Mouse (Mus musculus): ENCODE results near the gene Fhad1. TPM values are rescaled to one million over a fixed set of nuclear protein-coding genes. Genes with fewer than 3 reads are reported as not detected.
"Not testable (repeated sequence)": the region's sequence is repeated elsewhere in the genome, so short reads cannot be mapped to it uniquely, and the experiment has no call there.

Gene Fhad1
- polyA plus RNA-seq, 3 experiments from 2014 or later: 2.2 to 2.6 TPM; not detected in 1

DNA sequence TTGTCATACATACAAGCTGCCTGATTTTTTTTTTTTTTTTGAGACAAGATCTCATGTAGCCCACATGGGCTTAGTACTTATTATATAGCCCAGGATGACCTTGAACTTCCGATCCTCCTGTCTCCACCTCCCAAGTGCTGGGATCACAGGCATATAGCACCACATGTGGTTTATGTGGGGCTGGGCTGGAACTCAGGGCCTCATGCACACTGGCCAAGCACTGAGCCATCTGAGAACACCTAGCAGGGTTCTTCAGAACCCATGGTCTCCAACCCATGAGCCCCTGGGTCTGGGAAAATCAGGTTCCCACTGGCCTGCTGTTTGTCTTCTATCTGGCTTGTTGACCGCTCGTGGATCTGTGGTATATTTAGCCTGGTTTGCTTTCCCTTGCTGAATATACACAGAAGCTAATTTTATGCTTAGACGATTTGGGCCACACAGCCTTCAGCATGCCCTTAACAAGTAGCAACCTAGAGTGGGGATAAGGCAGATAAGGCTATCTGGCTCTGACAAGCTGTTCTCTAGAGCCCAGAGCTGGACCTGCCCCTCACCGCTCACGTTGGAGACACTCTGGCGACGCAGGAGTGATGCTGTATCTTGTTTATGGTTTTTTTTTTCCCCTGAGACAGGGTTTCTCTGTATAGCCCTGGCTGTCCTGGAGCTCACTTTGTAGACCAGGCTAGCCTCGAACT lies 24.9 kb upstream of the Fhad1 start:
- ATAC-seq: no peak

GRCm38 (mm10) chr4:142037897-142038296 lies 23.0 kb upstream of the Fhad1 start:
- ATAC-seq: no peak

DNA sequence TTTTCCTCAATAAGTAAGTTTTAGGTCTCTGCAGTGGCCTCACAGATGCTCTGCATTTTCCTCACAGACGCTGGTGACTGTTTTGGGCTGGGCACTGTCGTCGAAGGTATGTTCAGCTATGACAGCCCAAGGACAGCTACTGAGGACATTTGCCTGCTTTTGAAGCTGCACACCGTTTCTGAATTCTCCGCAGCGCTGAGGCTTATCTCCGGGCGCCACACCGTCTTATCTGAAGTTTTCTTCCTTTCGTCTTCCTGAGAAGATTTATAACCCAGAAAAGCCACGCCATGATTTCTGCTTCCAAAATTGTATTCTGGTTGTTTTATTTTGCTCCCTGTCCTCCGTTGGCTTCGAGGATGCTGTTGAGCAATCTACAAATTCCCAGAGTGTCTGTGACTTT lies 13.7 kb upstream of the Fhad1 start:
- no peak for ATAC-seq

DNA sequence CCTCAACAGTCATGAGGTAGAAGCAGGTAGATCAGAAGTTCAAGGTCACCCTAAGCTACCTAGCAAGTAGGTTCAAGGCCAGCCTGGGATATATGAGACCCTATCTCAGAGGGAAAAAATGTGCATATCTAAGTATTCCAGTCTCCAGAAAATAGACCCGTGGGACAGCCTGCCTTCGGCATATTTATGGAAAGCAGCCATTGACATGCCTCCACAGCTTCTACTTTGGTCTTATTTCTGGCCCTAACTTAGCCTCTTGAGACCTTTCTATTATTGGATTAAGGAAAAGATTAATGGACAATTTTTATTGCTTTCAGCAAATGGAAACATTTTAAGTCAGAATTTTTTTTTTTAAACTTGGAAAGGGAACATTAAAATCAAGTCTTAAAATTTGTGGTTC lies 12.1 kb upstream of the Fhad1 start:
- no peak for ATAC-seq

- no peak for ATAC-seq
These were observed 9.7 kb upstream of the Fhad1 start for GRCm38 (mm10) chr4:142024536-142024935.

DNA sequence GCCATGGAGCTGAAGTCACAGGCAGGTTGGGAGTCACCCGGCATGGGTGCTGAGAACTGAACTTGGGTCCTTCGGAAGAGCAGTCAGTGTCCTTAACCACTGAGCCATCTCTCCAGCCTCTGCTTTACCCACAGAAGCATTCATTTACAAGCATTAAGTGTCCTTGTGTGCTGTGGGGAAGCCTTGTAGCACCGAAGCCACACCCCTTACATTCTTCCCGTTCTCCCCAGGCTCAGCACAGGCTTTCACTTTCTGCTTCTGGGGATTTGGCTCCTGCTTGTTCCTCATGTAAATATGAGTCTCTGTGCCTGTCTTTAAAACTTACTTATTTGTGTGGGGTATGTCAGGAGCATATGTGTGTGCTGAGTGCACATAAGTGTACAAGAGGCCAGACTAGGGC lies 8.3 kb upstream of the Fhad1 start:
- ATAC-seq: no peak

- ATAC-seq: no peak
These were observed 2.8 kb upstream of the Fhad1 start for GRCm38 (mm10) chr4:142017686-142018085.

DNA sequence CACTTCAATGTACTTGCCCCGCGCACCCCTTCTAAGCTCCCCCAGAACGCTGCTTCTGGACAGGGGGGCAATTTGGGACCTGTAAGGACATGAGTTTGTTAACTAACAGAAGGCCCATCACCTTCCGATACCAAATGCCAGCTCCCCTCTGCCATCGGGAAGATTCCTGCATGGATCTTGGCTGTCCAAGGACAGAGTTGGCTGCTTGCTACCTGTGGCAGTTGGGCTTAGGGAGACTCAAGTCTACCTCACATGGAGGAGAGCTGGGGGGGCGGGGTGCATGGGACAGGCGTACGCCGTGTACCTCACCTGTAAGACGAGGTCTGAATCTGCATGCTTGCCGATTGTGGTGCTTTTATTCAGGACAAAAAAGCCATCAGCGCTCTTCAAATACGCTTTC lies 3.6 kb downstream of the Fhad1 start:
- ATAC-seq: no peak

- no peak for ATAC-seq
These were observed 4.4 kb downstream of the Fhad1 start for GRCm38 (mm10) chr4:142010441-142010840.

GRCm38 (mm10) chr4:142008206-142008605 lies 6.7 kb downstream of the Fhad1 start:
- no peak for ATAC-seq

- no peak for ATAC-seq
These were observed 14.3 kb downstream of the Fhad1 start for GRCm38 (mm10) chr4:142000581-142000980.

DNA sequence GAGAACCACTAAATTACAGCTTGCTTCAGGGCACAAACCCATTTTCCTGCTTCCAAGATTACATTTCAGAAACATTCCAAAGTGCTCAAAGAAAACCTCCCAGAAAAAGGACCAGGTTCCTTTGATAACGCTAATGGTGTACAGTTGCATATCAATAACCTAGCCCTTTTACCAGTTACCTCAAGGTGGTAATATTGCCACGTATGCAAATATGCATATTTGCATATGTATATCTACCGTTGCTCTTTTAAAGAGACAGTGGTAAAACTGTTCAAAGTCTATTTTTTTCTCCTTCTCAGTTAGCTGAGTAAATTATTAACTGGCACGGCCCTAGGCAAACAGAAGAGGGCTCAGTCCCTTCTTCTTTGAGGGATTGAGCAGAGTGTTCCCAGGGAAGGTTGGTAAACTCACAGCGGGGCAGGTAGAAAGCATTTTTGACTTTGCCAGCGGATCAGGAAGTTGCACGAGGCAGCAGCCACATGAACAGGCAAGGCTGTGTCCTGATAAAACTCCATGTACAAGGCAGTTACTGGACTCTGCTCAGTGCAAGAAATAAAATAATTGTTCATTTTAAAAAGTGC lies 15.3 kb downstream of the Fhad1 start:
- no peak for ATAC-seq

DNA sequence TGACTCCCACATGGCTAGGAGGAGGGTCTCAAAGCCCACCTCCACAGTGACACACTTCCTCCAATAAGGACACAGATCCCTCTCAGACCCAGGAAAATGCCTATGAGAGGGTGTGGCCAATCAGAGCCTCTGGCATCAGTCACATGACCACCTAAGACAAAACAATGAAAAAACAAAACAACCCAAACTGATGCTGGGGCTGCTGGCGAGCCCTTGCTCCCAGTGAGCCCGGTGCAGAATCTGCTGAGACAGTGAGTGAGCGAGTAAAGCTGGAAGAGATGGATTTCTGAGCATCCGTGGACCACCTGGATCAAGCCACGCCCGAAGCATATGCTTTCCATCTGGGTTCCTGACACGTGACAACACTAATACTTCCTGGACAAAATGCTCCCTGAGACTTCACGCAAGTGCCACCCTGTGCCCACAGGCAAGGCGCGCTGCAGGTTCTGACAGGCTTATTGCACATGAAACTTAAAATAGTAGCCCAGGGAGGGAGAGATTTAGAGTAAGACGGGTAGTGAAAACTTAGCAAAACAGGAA lies 16.5 kb downstream of the Fhad1 start:
- peak; percentile 81 for ATAC-seq

DNA sequence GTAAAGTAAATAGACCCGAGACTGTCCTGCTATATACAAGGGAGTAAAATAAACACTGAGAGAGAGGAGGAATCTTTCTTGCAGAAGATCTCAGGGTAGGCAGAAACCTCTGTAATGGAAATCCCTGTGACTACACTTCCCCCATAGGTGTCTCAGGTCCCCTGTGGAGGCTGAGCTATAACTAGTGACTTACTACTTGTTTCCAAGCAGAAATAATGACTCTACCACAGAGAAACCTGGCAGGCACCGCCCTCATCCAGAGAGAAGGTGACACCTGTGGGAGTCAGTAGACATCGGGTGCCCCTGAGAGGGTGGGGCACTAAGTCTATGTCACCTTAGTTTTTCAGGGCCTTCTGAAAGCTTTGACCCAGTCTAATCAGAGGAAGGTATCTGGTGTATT lies 18.0 kb downstream of the Fhad1 start:
- ATAC-seq: no peak

DNA sequence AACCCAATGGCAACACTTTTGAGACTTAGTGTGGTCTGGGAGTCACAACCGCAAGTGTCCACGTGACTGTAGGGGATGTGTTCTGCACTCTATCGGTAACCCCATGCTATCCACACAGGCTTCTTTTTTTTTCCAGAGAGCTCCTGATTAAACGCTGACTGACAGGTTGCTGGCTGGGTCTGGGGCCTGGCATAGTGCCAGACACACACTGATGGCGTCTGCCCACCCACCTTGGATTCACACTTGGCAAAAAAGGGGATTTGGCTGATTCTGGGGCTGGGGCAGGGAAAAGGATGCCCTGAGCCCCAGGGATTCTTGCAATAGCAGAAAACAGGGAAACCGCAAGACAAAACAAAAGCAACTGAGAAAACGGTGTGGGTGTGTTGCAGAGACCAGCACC lies 18.8 kb downstream of the Fhad1 start:
- ATAC-seq: no peak

DNA sequence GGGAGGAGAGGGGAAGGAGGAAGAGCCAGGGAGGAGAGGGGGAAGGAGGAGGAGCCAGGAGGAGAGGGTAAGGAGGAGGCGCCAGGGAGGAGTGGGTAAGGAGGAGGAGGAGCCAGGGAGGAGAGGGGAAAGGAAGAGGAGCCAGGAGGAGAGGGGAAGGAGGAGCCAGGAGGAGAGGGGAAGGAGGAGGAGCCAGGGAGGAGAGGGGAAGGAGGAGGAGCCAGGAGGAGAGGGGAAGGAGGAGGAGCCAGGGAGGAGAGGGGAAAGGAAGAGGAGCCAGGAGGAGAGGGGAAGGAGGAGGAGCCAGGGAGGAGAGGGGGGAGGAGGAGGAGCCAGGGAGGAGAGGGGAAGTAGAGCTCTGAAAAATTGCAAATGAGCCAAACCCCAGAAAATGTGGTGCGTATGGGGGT lies 20.8 kb downstream of the Fhad1 start:
- ATAC-seq: not testable (repeated sequence)

GRCm38 (mm10) chr4:141993347-141994061 lies 21.4 kb downstream of the Fhad1 start:
- no peak for ATAC-seq

DNA sequence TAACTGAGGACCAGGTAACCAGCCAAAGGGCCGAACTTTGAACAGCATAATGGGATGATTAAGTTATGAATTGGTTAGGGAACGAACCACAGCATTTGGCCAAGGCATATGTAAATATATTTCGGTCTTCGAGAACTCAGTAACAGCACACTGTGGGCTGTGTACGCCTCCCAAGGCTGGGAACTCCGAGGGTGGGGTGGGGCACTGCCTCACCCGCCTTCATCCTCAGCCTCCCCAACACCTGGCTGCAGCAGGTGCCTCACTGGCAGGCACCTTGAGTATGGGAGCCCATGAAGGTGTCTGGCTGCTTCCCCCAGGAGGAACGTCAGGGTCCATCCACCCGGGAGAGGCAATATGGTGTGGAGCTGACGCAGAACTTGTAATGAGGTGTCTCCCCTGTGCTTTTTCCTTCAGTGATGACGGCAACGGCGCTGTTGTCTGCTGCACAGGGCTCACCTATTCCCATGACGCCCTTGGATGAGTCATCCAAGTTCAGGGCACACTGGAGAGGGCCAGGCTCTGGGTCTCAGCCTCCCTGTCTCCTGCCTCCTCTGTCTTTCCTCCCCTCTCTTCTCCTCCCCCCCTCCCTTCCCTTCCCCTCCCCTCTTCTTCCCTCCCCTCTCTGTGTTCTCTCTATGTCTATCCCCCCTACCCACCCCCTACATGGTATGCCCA lies 22.2 kb downstream of the Fhad1 start:
- ATAC-seq: no peak

GRCm38 (mm10) chr4:141988178-141988577 lies 26.7 kb downstream of the Fhad1 start:
- no peak for ATAC-seq

- no peak for ATAC-seq
These were observed 31.2 kb downstream of the Fhad1 start for GRCm38 (mm10) chr4:141983689-141984088.

GRCm38 (mm10) chr4:141981475-141981874 lies 33.4 kb downstream of the Fhad1 start:
- ATAC-seq: no peak

- ATAC-seq: no peak
These were observed 36.3 kb downstream of the Fhad1 start for GRCm38 (mm10) chr4:141978582-141978981.

DNA sequence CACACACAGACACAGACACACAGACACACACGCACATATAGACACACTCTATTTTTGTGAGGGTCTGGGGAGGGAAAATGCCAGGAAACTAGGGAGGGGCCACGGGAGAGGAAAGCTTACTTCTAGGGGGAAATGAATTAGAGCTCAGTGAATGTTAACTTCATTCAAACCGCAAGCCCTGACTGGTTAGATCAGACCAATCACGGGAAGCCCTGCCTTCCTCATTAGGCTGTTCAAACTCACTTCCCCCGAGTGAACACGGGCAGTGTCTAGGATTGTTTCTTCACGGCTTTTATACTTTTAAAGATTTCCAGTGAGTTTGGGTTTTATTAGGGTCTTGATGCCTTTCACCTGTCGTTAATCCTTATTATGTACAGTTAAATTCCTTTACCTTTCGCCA lies 37.5 kb downstream of the Fhad1 start:
- ATAC-seq: no peak
